Mouse (Mus musculus) ES-CJ7 (cell line): ENCODE measurements at regions not wholly inside any gene's neighbourhood (a gene's known extent, or its start where the extent isn't known, plus 50 kb on each side); places are given as distances from the start of the nearest gene placed in this dataset.

Source experiments
- DNase-seq: peaks from one replicate; pipeline ENCODE4 v3.0.0; 2011; ENCODE audit warnings: low read depth, low spot score

DNA sequence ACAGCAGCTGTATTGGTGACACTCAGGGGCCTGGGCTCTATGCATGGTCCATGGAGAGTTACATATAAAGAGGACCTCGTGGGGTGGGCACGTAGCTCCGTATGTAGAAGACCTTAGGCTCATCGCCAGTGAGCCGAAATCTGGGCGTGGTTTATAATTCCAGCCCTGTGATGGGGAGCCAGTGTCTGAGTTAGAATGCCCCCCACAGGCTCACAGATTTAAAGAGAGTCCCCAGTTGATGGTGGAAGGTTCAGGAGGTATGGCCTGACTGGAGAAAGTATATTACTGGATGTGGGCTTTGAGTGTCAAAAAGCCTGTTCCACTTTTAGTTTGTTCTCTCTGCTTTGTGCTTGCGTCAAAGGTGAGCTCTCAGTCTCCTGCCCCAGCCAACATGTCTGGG, 54.8 kb downstream of the 1700122O11Rik start:
- peak; percentile 45 for DNase-seq

DNA sequence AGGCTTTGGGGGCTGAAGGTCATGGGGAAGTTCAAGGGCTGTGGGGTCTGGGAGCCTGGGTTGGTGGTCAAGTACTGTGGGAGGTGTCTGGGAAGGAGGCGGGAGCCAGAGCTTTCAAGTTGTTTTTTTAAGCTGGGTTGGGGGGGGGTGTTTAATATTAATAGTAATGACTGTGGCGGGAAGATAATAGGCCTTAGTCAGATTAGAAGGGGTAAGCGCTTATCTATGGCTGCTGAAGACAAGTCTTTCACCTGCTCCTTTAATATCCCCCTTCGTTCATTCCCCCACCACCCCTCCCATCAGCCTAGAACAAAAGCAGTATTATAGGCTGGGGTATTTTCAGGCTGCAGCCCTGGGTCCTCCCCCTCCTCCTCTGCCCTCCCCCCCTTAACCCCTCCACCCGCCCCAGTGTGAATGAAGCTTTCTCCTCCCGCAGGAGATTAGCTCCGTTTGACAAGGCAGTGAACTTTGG, 56.5 kb downstream of the 1700122O11Rik start:
- peak; percentile 19 for DNase-seq

DNA sequence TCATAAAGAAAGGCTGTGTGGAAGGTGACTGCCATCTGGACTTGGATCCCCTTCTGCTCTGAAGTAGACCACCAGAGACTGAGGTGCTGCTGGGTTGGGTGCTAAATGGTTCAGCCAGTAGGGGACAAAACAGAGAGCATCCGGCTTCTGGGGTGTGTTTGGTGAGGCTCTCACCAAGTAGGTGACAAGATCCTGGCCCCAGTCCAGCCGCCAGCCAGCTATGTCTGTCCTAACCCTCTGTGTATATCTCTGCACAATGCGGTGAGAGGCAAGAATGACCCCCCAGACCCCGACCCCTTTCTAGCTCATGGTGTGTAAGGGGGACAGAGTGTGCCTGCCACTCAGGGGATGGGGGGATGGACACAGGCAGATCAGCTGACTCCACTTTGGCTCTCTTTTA, 54.8 kb upstream of the Foxp4 start:
- no peak for DNase-seq

DNA sequence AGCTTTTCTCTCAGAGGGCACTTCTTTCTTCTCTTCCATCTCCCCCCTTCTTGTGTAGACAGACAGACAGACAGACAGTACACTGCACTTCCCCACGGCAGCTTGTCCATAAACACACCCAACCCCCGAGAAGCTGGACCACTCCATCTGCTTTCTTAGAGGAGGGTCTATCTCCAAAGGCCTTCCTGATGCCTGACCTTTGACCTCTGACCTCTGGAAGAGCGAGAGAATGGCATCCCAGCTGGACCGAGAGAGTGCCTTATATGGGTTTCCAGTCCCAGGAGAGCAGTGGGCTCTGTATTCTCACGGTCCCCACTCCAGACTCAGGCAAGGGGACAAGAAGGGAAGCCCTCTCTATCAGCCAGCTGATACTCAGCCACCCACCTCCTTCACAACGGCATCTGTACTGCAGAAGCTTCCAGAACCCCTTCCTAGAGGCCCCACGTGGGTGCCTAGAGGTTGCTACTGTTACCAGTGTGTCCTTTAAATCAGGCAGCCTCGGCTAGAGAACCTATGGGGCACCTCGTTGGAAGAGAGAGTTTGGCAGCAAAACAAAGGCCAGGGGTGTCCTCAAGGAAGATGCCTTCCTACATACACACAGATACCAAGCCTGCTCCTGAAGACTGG, 54.1 kb upstream of the Foxp4 start:
- DNase-seq = peak; percentile 23

DNA sequence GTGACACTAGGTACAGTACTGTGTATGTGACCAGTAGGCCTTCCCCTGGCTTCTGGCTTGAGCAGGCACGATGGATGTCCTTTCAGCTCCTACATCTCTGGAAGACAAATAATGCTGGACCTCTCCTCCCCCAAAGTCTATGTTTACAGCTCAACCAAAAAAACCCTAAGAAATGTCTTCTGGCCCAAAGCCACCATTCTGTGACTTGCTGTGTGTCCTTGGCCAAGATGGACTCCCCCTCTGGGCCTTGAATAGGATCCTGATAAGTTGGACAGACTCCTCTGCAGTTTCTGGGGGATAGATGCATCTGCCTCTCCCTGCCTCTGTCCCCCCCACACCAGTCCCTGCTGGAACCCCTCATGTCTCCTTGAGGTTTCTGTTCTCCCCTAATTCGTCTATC, 53.6 kb upstream of the Foxp4 start:
- DNase-seq = no peak

DNA sequence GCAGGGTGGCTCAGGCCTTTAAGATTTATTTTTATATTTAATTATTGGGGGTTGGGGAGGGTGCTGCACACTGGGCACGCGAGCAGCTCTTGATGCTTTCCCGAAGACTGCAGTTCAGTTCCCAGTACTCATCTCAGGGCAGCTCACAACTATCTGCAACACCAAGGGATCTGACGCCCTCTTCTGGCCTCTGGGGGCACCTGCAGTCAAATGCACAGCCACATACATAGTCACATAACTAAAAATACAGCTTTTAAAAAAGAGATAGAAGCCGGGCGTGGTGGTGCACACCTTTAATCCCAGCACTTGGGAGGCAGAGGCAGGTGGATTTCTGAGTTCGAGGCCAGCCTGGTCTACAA, 52.5 kb upstream of the Foxp4 start:
- DNase-seq = peak; percentile 87

DNA sequence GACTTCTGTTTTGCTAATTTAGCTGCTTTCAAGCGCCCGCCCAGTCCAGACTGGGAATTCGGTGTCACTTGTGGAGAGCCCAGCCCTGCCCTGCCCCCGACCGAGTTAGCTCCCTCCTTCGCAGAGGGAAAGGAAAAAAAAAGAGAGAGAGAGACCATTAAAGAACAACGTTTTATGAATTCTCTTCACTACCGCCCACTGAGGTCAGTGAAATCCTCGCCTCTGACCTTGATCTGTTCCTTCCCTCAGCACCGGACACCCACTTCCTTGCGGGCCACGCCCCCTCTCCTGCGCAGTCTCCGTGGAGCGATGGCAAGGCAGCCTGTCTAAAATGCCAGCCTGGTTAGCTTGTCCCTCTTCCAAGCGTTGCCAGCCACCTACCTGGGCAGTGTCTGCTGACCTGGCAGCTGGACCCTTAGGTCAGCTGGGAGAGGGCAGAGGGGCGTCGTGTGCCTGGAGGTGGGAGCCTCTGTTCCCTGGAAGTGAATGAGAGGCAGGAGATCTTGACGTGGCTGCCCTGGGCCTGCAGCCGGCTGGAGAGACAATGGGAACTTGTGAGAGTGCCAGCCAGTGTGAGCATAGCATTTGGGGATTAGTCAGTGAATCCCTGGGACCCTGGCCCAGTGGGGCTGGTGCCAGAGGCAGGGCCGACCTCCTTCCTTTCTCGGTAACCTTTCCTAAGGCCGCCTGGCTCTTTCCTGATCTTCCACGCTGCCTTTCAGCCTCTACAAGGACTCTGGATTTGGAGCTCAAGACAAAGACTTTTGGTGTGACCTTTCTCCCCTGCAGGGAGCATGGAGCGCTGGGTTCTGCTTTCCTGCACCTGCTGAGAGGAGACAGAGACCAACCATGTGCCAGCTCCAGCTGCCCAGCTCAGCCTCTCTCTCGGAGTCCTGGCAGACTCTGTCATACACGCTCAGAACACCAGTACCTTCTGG, 51.9 kb upstream of the Foxp4 start:
- DNase-seq = peak; percentile 90

DNA sequence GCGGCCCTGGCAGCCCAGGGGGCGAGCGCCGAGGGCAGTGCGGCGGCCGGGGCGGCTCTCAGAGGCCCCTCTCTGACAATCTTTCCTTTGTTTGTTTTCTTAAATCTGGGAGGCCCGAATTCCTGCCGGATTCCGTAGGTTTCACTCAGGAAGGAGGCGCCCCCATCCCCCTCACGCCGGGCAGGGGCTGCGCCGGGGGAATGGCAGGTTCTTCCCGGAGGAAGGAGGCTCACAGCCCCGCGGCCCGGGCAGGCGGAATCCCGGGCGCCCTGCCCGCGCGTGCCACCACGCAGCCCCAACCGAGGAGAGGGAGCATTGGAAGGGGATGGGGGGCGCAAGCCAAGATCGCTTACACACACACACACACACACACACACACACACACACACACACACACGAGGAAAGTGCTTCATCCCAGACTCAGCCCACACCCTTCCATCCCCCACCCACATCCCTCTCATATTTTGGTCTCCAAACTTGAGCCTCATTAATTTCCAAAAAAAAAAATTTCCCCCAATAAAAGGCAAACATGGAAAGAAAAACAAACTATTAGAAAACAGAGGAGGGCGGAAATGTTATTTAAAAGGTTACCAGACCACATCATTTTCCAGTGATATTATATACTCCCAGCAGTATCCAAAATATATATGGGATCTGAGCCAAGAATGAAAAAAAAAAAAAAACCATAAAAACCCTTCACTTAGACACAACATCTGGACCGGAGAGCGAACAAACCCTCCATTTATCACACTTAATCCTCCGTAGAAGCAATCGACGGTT, 51.0 kb upstream of the Foxp4 start:
- DNase-seq = no peak

DNA sequence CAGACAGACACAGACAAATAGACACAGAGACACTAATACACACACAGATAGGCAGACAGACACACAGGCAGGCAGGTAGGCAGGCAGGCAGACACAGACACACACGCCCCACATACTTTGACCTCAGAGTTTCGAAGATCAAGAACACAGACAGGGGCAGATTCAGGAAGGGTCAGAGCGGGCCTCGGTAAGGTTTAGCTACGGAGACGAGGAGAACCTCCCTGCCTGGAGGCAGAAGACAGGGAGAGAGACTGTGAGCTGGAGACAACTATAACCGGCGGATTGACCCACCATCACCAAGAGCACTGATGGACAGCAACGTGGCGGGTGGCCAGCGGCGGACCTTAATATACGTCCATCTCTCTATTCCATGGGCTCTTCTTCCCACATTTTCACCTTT, 50.1 kb upstream of the Foxp4 start:
- no peak for DNase-seq
